Mouse (Mus musculus) 3T3-L1 (cell line): Measurements from ENCODE around the gene Pgs1.

ENCODE experiments used
- DNase-seq: peaks from one replicate; pipeline ENCODE4 v3.0.0-alpha.2; 2015; ENCODE audit warnings: low read depth, low spot score

Pgs1 gene

GRCm38 (mm10) chr11:117986126-117987031 lies at the start of gene Pgs1:
Pgs1 (plus strand) TSS chr11:117986292.
- peak; percentile 87 for DNase-seq

GRCm38 (mm10) chr11:117939004-117939730 lies 46.9 kb upstream of the Pgs1 start:
- DNase-seq, result no peak

- DNase-seq, result peak; percentile 73
These were observed 46.3 kb upstream of the Pgs1 start for GRCm38 (mm10) chr11:117939741-117940285.

GRCm38 (mm10) chr11:117940881-117941280 lies 45.2 kb upstream of the Pgs1 start:
- DNase-seq, result no peak

GRCm38 (mm10) chr11:117941325-117941834 lies 44.7 kb upstream of the Pgs1 start:
- DNase-seq, result peak; percentile 81

- DNase-seq, result peak; percentile 83
These were observed 44.2 kb upstream of the Pgs1 start for GRCm38 (mm10) chr11:117941848-117942247.

- DNase-seq, result no peak
These were observed 39.7 kb upstream of the Pgs1 start for GRCm38 (mm10) chr11:117946195-117946979.

- DNase-seq, result no peak
These were observed 39.1 kb upstream of the Pgs1 start for GRCm38 (mm10) chr11:117946996-117947419.

- peak; percentile 96 for DNase-seq
These were observed 36.5 kb upstream of the Pgs1 start for GRCm38 (mm10) chr11:117949392-117950091.

GRCm38 (mm10) chr11:117951391-117951790 lies 34.7 kb upstream of the Pgs1 start:
- no peak for DNase-seq

- DNase-seq, result no peak
These were observed 33.7 kb upstream of the Pgs1 start for GRCm38 (mm10) chr11:117952174-117952933.

GRCm38 (mm10) chr11:117954094-117954493 lies 32.0 kb upstream of the Pgs1 start:
- peak; percentile 66 for DNase-seq

- no peak for DNase-seq
These were observed 31.3 kb upstream of the Pgs1 start for GRCm38 (mm10) chr11:117954819-117955218.

GRCm38 (mm10) chr11:117955621-117956020 lies 30.5 kb upstream of the Pgs1 start:
- no peak for DNase-seq

GRCm38 (mm10) chr11:117958197-117958596 lies 27.9 kb upstream of the Pgs1 start:
- peak; percentile 85 for DNase-seq

- no peak for DNase-seq
These were observed 26.9 kb upstream of the Pgs1 start for GRCm38 (mm10) chr11:117959166-117959565.

- DNase-seq, result no peak
These were observed 26.2 kb upstream of the Pgs1 start for GRCm38 (mm10) chr11:117959741-117960381.

- DNase-seq, result no peak
These were observed 25.5 kb upstream of the Pgs1 start for GRCm38 (mm10) chr11:117960601-117961000.
